10 mouse cellular contexts compared by ENCODE assay signal in the genomic region with DNA sequence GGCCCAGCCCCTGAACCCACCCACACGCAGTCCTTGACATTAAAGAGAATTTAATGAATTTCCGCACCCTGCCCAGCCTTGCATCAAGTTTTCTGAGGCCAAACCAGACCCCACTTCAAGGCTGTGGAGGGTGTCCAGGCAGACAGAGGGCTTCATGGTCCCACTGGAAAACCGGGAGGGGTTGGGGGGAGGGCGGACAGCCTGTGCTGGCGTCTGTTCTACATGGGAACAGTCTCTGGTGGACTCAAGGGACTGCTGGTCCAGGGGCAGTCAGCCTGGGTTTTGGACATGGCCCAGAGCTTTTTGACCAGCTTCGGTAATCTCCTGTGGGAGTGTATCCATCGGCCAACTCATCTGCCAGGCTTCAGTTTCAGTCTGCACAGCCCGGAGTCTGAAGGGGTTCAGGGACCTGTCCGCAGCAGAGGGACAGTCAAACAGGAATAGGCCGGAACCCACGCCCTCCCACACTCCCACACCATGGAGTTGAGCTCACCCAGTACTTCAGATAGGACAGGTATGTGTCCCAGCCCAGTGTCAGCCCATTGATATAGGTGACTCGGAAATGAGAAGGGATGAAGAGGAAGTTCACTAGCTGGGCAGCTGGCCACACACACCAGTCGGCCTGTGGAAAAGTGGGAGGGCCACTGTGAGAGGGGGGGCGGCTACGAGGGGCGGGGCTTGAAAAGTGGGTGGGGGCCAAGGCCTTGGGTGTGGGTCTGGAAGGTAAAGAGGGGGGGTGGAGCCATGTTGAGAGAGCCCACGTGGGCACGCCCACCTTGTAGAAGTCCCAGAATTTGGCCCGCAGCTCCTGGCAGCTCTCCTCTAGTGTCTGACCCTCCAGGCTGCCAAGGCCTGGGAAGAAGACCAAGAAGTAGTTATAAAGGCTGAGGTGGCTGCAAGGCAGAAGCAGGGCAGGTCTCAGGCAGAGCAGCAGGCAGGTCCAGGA. TPM values are rescaled to one million over a fixed set of nuclear protein-coding genes. Genes with fewer than 3 reads are reported as not detected.
DNase-seq lines count a peak whose midpoint lies in the region; ATAC-seq lines count a peak whose summit lies in the region.
"Had no signal": no experiment of that assay in that cellular context is flagged by ENCODE, and none has a peak within 500 bp of the region (broad histone marks: within the 10 kb centered on the region; RNA-seq: fewer than 3 reads in every experiment).

No protein-coding gene starts in this region.

- no peaks in the 10 kb centered on the region for H3K9me3 ChIP-seq in heart, embryonic 14.5 days (ENCODE audit: control insufficient read depth, low read length)
- no peaks in the 10 kb centered on the region for H3K9me3 ChIP-seq in forebrain, embryonic 13.5 days (replicated peaks)
- no peaks in the 10 kb centered on the region for H3K9me3 ChIP-seq in liver, embryonic 15.5 days (replicated peaks)

- no peak overlapping the region for H3K27ac ChIP-seq in heart, embryonic 14.5 days (replicated peaks in 1 of 2; ENCODE audit: control insufficient read depth in 1 of 2, insufficient read depth in 1 of 2, low read depth in 2 of 2, low read length in 2 of 2)
- H3K27ac ChIP-seq in forebrain, embryonic 13.5 days, result peak overlapping the region; percentile 74
- H3K27ac ChIP-seq in liver, embryonic 15.5 days (replicated peaks), result peak overlapping the region; percentile 96; the same call in 1 of the 2 replicates

- peak overlapping the region; percentile 93; the same call in 1 of the 2 replicates for H3K9ac ChIP-seq in heart, embryonic 14.5 days (ENCODE audit: low read length)
- H3K9ac ChIP-seq in forebrain, embryonic 13.5 days, result 0 out of 2 replicates have a peak overlapping the region, but pooled peaks have one; percentile 7
- 0 out of 2 replicates have a peak overlapping the region, but pooled peaks have one; percentile 88 for H3K9ac ChIP-seq in liver, embryonic 15.5 days

- no peak overlapping the region for H3K4me3 ChIP-seq in heart, embryonic 14.5 days (ENCODE audit: control insufficient read depth in 1 of 2, insufficient read depth in 1 of 2, low read depth in 1 of 2, low read length in 2 of 2)
- no peak overlapping the region for H3K4me3 ChIP-seq in forebrain, embryonic 13.5 days
- peak overlapping the region; percentile 74; the same call in 1 of the 2 replicates for H3K4me3 ChIP-seq in liver, embryonic 15.5 days (replicated peaks)

- peaks cover 29% of the 10 kb centered on the region for H3K36me3 ChIP-seq in heart, embryonic 14.5 days (ENCODE audit: control insufficient read depth, insufficient read depth, low read length)
- peaks cover 22% of the 10 kb centered on the region for H3K36me3 ChIP-seq in forebrain, embryonic 13.5 days (ENCODE audit: poor library complexity, severe bottlenecking)
- peaks cover 31% of the 10 kb centered on the region for H3K36me3 ChIP-seq in liver, embryonic 15.5 days (replicated peaks)

- 64% methylated on average over 19 of the region's 19 CpGs for WGBS in heart, embryonic 14.5 days
- WGBS in forebrain, embryonic 13.5 days, result 71% methylated on average over 18 of the region's 19 CpGs
- 64% methylated on average over 19 of the region's 19 CpGs for WGBS in liver, embryonic 15.5 days (ENCODE audit: insufficient replicate concordance)

- peaks cover 9 to 30% of the 10 kb centered on the region in 2 experiments for H3K4me1 ChIP-seq in heart, embryonic 14.5 days (ENCODE audit: control insufficient read depth in 2 of 2, insufficient read depth in 2 of 2, low read length in 2 of 2)
- peaks cover 52% of the 10 kb centered on the region for H3K4me1 ChIP-seq in forebrain, embryonic 13.5 days
- H3K4me1 ChIP-seq in liver, embryonic 15.5 days (replicated peaks), result peaks cover 76% of the 10 kb centered on the region

- no peak overlapping the region for H3K4me2 ChIP-seq in heart, embryonic 14.5 days (ENCODE audit: low read length)
- H3K4me2 ChIP-seq in forebrain, embryonic 13.5 days, result peak overlapping the region; percentile 100
- H3K4me2 ChIP-seq in liver, embryonic 15.5 days, result peak overlapping the region; percentile 99

- ATAC-seq in heart, embryonic 14.5 days (ENCODE audit: insufficient number of reproducible peaks, insufficient read depth, low FRiP score, low read depth), result no peak
- ATAC-seq in forebrain, embryonic 13.5 days, result no peak
- ATAC-seq in liver, embryonic 15.5 days (ENCODE audit: insufficient read depth), result no peak
- no peak for ATAC-seq in granulocyte monocyte progenitor cell, adult 5-6 weeks (replicated peaks; ENCODE audit: poor library complexity, severe bottlenecking)
- ATAC-seq: Patski had no signal

- DNase-seq in heart, postnatal 4 days, result no peak
- peak; percentile 4 for DNase-seq in urinary bladder, postnatal 14 days (ENCODE audit: low spot score)
- no peak for DNase-seq in urinary bladder, postnatal 10 days (ENCODE audit: low spot score)
- DNase-seq in c-Kit-positive CD71-positive TER-119-positive erythroid progenitor cells, embryonic 14.5 days (ENCODE audit: low spot score), result no peak

- H3K27me3 ChIP-seq in heart, embryonic 14.5 days (ENCODE audit: control insufficient read depth, insufficient read depth, low read length), result no peaks in the 10 kb centered on the region
- H3K27me3 ChIP-seq in forebrain, embryonic 13.5 days, result no peaks in the 10 kb centered on the region
- H3K27me3 ChIP-seq in liver, embryonic 15.5 days, result no peaks in the 10 kb centered on the region
- H3K27me3 ChIP-seq: Patski had no signal

RNA-seq across cellular contexts. Expression of a gene that starts 1.9 kb away (rescaled TPM):
- polyA plus RNA-seq in heart, embryonic 14.5 days (2014; fragmentation: Nextera tagmentation; extraction: Ambion mirVana), result 44.0 and 47.4 TPM in 2 replicates
- total RNA-seq in heart, postnatal 4 days (2021), result 10 to 100 TPM; 35.8 to 37.9 TPM
- 44.8 and 48.0 TPM in 2 replicates for polyA plus RNA-seq in forebrain, embryonic 13.5 days (2015; fragmentation: Nextera tagmentation; extraction: Ambion mirVana)
- polyA plus RNA-seq in liver, embryonic 15.5 days (2015; fragmentation: Nextera tagmentation; extraction: Ambion mirVana), result 34.7 and 37.8 TPM in 2 replicates
- total RNA-seq in granulocyte monocyte progenitor cell, adult 5-6 weeks (2014; fragmentation: Nextera tagmentation), result 28.6 and 41.1 TPM in 2 replicates
- total RNA-seq in granulocyte monocyte progenitor cell, adult 5-6 weeks (2017), result 9.0 and 9.3 TPM in 2 replicates

RNA-seq across cellular contexts. Expression of a gene that starts 4.4 kb away (rescaled TPM):
- polyA plus RNA-seq in heart, embryonic 14.5 days (2014; fragmentation: Nextera tagmentation; extraction: Ambion mirVana), result 24.1 and 25.7 TPM in 2 replicates
- total RNA-seq in heart, postnatal 4 days (2021), result 10 to 100 TPM; 27.3 to 28.7 TPM
- 180 and 188 TPM in 2 replicates for polyA plus RNA-seq in forebrain, embryonic 13.5 days (2015; fragmentation: Nextera tagmentation; extraction: Ambion mirVana)
- polyA plus RNA-seq in liver, embryonic 15.5 days (2015; fragmentation: Nextera tagmentation; extraction: Ambion mirVana), result 2.7 and 3.5 TPM in 2 replicates
- 5.5 and 10.8 TPM in 2 replicates for total RNA-seq in granulocyte monocyte progenitor cell, adult 5-6 weeks (2014; fragmentation: Nextera tagmentation)
- total RNA-seq in granulocyte monocyte progenitor cell, adult 5-6 weeks (2017), result 0.34 and 1.6 TPM in 2 replicates

RNA-seq across cellular contexts. Expression of a gene that starts 17.6 kb away (rescaled TPM):
- 23.1 and 26.7 TPM in 2 replicates for polyA plus RNA-seq in heart, embryonic 14.5 days (2014; fragmentation: Nextera tagmentation; extraction: Ambion mirVana)
- 10 to 100 TPM; 36.0 to 39.2 TPM for total RNA-seq in heart, postnatal 4 days (2021)
- polyA plus RNA-seq in forebrain, embryonic 13.5 days (2015; fragmentation: Nextera tagmentation; extraction: Ambion mirVana), result 84.3 and 84.6 TPM in 2 replicates
- polyA plus RNA-seq in liver, embryonic 15.5 days (2015; fragmentation: Nextera tagmentation; extraction: Ambion mirVana), result 14.7 and 16.5 TPM in 2 replicates
- 6.6 and 14.0 TPM in 2 replicates for total RNA-seq in granulocyte monocyte progenitor cell, adult 5-6 weeks (2014; fragmentation: Nextera tagmentation)
- total RNA-seq in granulocyte monocyte progenitor cell, adult 5-6 weeks (2017), result 12.1 and 16.6 TPM in 2 replicates

RNA-seq across cellular contexts. Expression of a gene that starts 35.4 kb away (rescaled TPM):
- polyA plus RNA-seq in heart, embryonic 14.5 days (2014; fragmentation: Nextera tagmentation; extraction: Ambion mirVana), result 0.08 and 0.23 TPM in 2 replicates
- 1 to 10 TPM in 1 of 2 experiments, under 1 TPM in 1; 0.74 to 1.0 TPM for total RNA-seq in heart, postnatal 4 days (2021)
- 0.10 TPM in 1 of 2 replicates, not detected in the other for polyA plus RNA-seq in forebrain, embryonic 13.5 days (2015; fragmentation: Nextera tagmentation; extraction: Ambion mirVana)
- polyA plus RNA-seq in liver, embryonic 15.5 days (2015; fragmentation: Nextera tagmentation; extraction: Ambion mirVana), result 1.4 and 1.9 TPM in 2 replicates
- not detected in 2 replicates for total RNA-seq in granulocyte monocyte progenitor cell, adult 5-6 weeks (2014; fragmentation: Nextera tagmentation)
- not detected in 2 replicates for total RNA-seq in granulocyte monocyte progenitor cell, adult 5-6 weeks (2017)

RNA-seq across cellular contexts. Expression of a gene that starts 40.5 kb away (rescaled TPM):
- polyA plus RNA-seq in heart, embryonic 14.5 days (2014; fragmentation: Nextera tagmentation; extraction: Ambion mirVana), result not detected in 2 replicates
- total RNA-seq in heart, postnatal 4 days (2021), result not detected
- polyA plus RNA-seq in forebrain, embryonic 13.5 days (2015; fragmentation: Nextera tagmentation; extraction: Ambion mirVana), result not detected in 2 replicates
- 0.13 and 0.35 TPM in 2 replicates for polyA plus RNA-seq in liver, embryonic 15.5 days (2015; fragmentation: Nextera tagmentation; extraction: Ambion mirVana)
- not detected in 2 replicates for total RNA-seq in granulocyte monocyte progenitor cell, adult 5-6 weeks (2014; fragmentation: Nextera tagmentation)
- not detected in 2 replicates for total RNA-seq in granulocyte monocyte progenitor cell, adult 5-6 weeks (2017)
- polyA plus RNA-seq: heart, postnatal 0 days had no signal

Comparison
In these comparisons a context has a peak if more than half of its experiments do, and no peak if none do; other contexts are left out.
1. H3K27ac ChIP-seq: peak in forebrain, embryonic 13.5 days (single experiment) and liver, embryonic 15.5 days (single experiment); none in heart, embryonic 14.5 days (0 of 2).
2. H3K9ac ChIP-seq: peak in every context shown above with its lines; median percentile 93 in heart, embryonic 14.5 days; 88 in liver, embryonic 15.5 days; 7 in forebrain, embryonic 13.5 days.